Mouse (Mus musculus) lung, postnatal 0 days (tissue): ENCODE results near the gene Gm9887.

Experiments
- CTCF ChIP-seq: IDR thresholded peaks from 2 replicates; pipeline ENCODE4 v1.5.1; 2016; ENCODE audit warnings: antibody characterized with exemption, mild to moderate bottlenecking
- EP300 ChIP-seq: IDR thresholded peaks from 2 replicates; pipeline ENCODE4 v1.6.1; 2016; ENCODE audit warnings: antibody characterized with exemption, mild to moderate bottlenecking, control low read depth

DNA sequence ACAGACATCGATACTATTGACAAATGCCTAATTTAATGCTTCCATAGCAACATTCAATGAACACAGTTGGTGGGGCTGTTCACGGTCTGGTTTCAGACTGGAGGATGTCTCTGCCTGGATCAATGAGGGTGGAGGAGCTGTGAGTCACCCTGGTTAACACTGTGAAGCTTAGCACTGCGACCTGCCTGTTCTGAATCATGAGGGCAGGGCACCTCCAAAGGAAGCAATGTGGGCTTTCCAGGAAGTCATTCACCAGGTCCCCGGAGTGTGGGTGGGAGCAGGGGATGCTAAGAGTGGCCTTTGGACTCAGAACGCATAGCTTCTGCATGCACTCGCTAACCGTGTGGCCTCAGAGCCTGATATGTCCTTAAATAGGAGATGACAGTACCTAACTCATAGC, 44.5 kb upstream of the Gm9887 start:
- no peak for TF ChIP-seq CTCF
- TF ChIP-seq EP300, result no peak
